Mouse (Mus musculus): ENCODE results near the gene Bcl7a. TPM values are rescaled to one million over a fixed set of nuclear protein-coding genes. Genes with fewer than 3 reads are reported as not detected.

Bcl7a gene
- polyA plus RNA-seq, 1 experiment from 2014 or later: 6.6 TPM

Other genes with a start within 250 kb of the Bcl7a start
- gene Rhof, start 211.1 kb upstream of the Bcl7a start, polyA plus RNA-seq (2015; fragmentation: Nextera tagmentation; extraction: Ambion mirVana): 2.5 and 3.4 TPM in 2 replicates
- 3.4 and 3.8 TPM in 2 replicates for gene Setd1b, start 201.6 kb upstream of the Bcl7a start, polyA plus RNA-seq (2015; fragmentation: Nextera tagmentation; extraction: Ambion mirVana)
- 76.0 and 76.3 TPM in 2 replicates for gene Psmd9, start 174.4 kb upstream of the Bcl7a start, polyA plus RNA-seq (2015; fragmentation: Nextera tagmentation; extraction: Ambion mirVana)
- gene Hpd, start 161.1 kb upstream of the Bcl7a start, polyA plus RNA-seq (2015; fragmentation: Nextera tagmentation; extraction: Ambion mirVana): 12.4 and 15.2 TPM in 2 replicates
- 0.16 TPM in 1 of 2 replicates, not detected in the other for gene Wdr66, start 91.7 kb upstream of the Bcl7a start, polyA plus RNA-seq (2015; fragmentation: Nextera tagmentation; extraction: Ambion mirVana)
- 3.2 and 3.6 TPM in 2 replicates for gene Mlxip, start 51.0 kb downstream of the Bcl7a start, polyA plus RNA-seq (2015; fragmentation: Nextera tagmentation; extraction: Ambion mirVana)
- gene Lrrc43, start 145.5 kb downstream of the Bcl7a start, polyA plus RNA-seq (2015; fragmentation: Nextera tagmentation; extraction: Ambion mirVana): not detected in 2 replicates
- gene Il31, start 145.7 kb downstream of the Bcl7a start, polyA plus RNA-seq (2015; fragmentation: Nextera tagmentation; extraction: Ambion mirVana): not detected in 2 replicates
- gene B3gnt4, start 166.6 kb downstream of the Bcl7a start, polyA plus RNA-seq (2015; fragmentation: Nextera tagmentation; extraction: Ambion mirVana): 0.07 TPM in 2 replicates
- gene Diablo, start 180.3 kb downstream of the Bcl7a start, polyA plus RNA-seq (2015; fragmentation: Nextera tagmentation; extraction: Ambion mirVana): 67.3 and 74.4 TPM in 2 replicates
- gene Gm49027, start 181.7 kb downstream of the Bcl7a start, polyA plus RNA-seq (2015; fragmentation: Nextera tagmentation; extraction: Ambion mirVana): 0.18 and 0.21 TPM in 2 replicates
- 20.7 and 21.1 TPM in 2 replicates for gene Vps33a, start 229.2 kb downstream of the Bcl7a start, polyA plus RNA-seq (2015; fragmentation: Nextera tagmentation; extraction: Ambion mirVana)